Mouse (Mus musculus): ENCODE data around the gene Spesp1. TPM values are rescaled to one million over a fixed set of nuclear protein-coding genes. Genes with fewer than 3 reads are reported as not detected.

The Spesp1 gene
- total and polyA plus RNA-seq, 2 experiments from 2014 or later, result not detected

GRCm38 (mm10) chr9:62295006-62295698 lies 13.1 kb upstream of the Spesp1 start:
- ATAC-seq (ENCODE audit: insufficient read depth, low read depth) (0 out of 2 replicates have a peak, but pooled peaks have one; percentile 39), DNase-seq (ENCODE audit: low spot score) (peak; percentile 78)
- no peaks in the 10 kb centered on the region for H3K9me3 ChIP-seq (replicated peaks; ENCODE audit: control insufficient read depth, low read length)
- no peak overlapping the region for H3K4me2 ChIP-seq (ENCODE audit: low read depth, low read length)
- no peak overlapping the region for H3K4me3 ChIP-seq (ENCODE audit: low read depth, low read length)
- H3K36me3 ChIP-seq (replicated peaks; ENCODE audit: control insufficient read depth, insufficient read depth, low read length), result no peaks in the 10 kb centered on the region
- no peak overlapping the region for H3K27ac ChIP-seq (ENCODE audit: low read depth)
- WGBS, result 24% methylated on average over 7 of the region's 7 CpGs
- peak; percentile 95 for TF ChIP-seq CTCF (IDR thresholded peaks at IDR 0.05; ENCODE audit: low read depth)
- no peak for TF ChIP-seq EP300 (IDR thresholded peaks at IDR 0.05; ENCODE audit: low read depth)
- H3K9ac ChIP-seq (replicated peaks; ENCODE audit: low read depth, low read length), result no peak overlapping the region
- no peaks in the 10 kb centered on the region for H3K27me3 ChIP-seq (ENCODE audit: control insufficient read depth, insufficient read depth, low read length)
- no peaks in the 10 kb centered on the region for H3K4me1 ChIP-seq (ENCODE audit: control insufficient read depth, insufficient read depth)

- H3K9me3 ChIP-seq (replicated peaks; ENCODE audit: control insufficient read depth, low read length), result no peaks in the 10 kb centered on the region
- H3K27ac ChIP-seq (ENCODE audit: low read depth), result no peak overlapping the region
- no peak overlapping the region for H3K9ac ChIP-seq (replicated peaks; ENCODE audit: low read depth, low read length)
- H3K4me1 ChIP-seq (ENCODE audit: control insufficient read depth, insufficient read depth), result no peaks in the 10 kb centered on the region
- H3K36me3 ChIP-seq (replicated peaks; ENCODE audit: control insufficient read depth, insufficient read depth, low read length), result no peaks in the 10 kb centered on the region
- 68% methylated on average over 4 of the region's 4 CpGs for WGBS
- no peak overlapping the region for H3K4me2 ChIP-seq (ENCODE audit: low read depth, low read length)
- H3K27me3 ChIP-seq (ENCODE audit: control insufficient read depth, insufficient read depth, low read length), result no peaks in the 10 kb centered on the region
- DNase-seq (ENCODE audit: low spot score), result no peak
- no peak for ATAC-seq (ENCODE audit: insufficient read depth, low read depth)
- no peak overlapping the region for H3K4me3 ChIP-seq (ENCODE audit: low read depth, low read length)
- TF ChIP-seq CTCF (IDR thresholded peaks at IDR 0.05; ENCODE audit: low read depth) (no peak), EP300 (IDR thresholded peaks at IDR 0.05; ENCODE audit: low read depth) (no peak)
Observed at GRCm38 (mm10) chr9:62287633-62288025, 5.6 kb upstream of the Spesp1 start.

- TF ChIP-seq CTCF (IDR thresholded peaks at IDR 0.05; ENCODE audit: low read depth) (peak; percentile 88), EP300 (IDR thresholded peaks at IDR 0.05; ENCODE audit: low read depth) (no peak)
- Histone ChIP-seq H3K4me1 (ENCODE audit: control insufficient read depth, insufficient read depth) (no peaks in the 10 kb centered on the region), H3K9ac (replicated peaks; ENCODE audit: low read depth, low read length) (no peak overlapping the region), H3K27me3 (ENCODE audit: control insufficient read depth, insufficient read depth, low read length) (no peaks in the 10 kb centered on the region), H3K4me2 (ENCODE audit: low read depth, low read length) (no peak overlapping the region), H3K9me3 (replicated peaks; ENCODE audit: control insufficient read depth, low read length) (no peaks in the 10 kb centered on the region), H3K27ac (ENCODE audit: low read depth) (no peak overlapping the region), H3K4me3 (ENCODE audit: low read depth, low read length) (no peak overlapping the region), H3K36me3 (replicated peaks; ENCODE audit: control insufficient read depth, insufficient read depth, low read length) (no peaks in the 10 kb centered on the region)
- DNase-seq (ENCODE audit: low spot score) (peak; percentile 71), ATAC-seq (ENCODE audit: insufficient read depth, low read depth) (no peak)
- WGBS, result 35% methylated on average over 4 of the region's 4 CpGs
Observed at GRCm38 (mm10) chr9:62286967-62287632, 5.1 kb upstream of the Spesp1 start.

DNA sequence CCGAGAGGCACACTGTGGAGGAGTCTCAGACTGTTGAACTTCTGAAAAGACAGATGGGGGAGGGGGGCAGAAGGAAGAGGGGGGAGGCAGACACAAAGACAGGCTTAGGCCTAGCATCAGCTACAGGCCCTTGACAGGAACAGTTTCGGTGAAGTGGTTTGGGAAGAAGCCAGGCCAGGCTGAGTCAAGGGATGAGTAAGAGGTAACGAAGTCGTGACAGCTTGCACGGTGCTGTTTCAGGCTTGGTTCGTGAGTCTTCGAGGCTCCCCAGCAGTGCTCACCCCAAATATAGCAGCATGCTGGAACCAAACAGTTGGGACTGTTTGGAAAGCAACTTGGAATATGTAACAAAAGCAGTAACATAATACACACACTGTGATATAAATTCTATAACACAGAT lies 2.3 kb upstream of the Spesp1 start:
- 62% methylated on average over 7 of the region's 7 CpGs for WGBS
- ATAC-seq (ENCODE audit: insufficient read depth, low read depth) (no peak), DNase-seq (ENCODE audit: low spot score) (no peak)
- H3K4me2 ChIP-seq (ENCODE audit: low read depth, low read length), result no peak overlapping the region
- no peaks in the 10 kb centered on the region for H3K9me3 ChIP-seq (replicated peaks; ENCODE audit: control insufficient read depth, low read length)
- H3K4me1 ChIP-seq (ENCODE audit: control insufficient read depth, insufficient read depth), result no peaks in the 10 kb centered on the region
- no peak overlapping the region for H3K4me3 ChIP-seq (ENCODE audit: low read depth, low read length)
- no peak overlapping the region for H3K27ac ChIP-seq (ENCODE audit: low read depth)
- H3K36me3 ChIP-seq (replicated peaks; ENCODE audit: control insufficient read depth, insufficient read depth, low read length), result no peaks in the 10 kb centered on the region
- no peak for TF ChIP-seq CTCF (IDR thresholded peaks at IDR 0.05; ENCODE audit: low read depth)
- no peak for TF ChIP-seq EP300 (IDR thresholded peaks at IDR 0.05; ENCODE audit: low read depth)
- H3K9ac ChIP-seq (replicated peaks; ENCODE audit: low read depth, low read length), result no peak overlapping the region
- H3K27me3 ChIP-seq (ENCODE audit: control insufficient read depth, insufficient read depth, low read length), result no peaks in the 10 kb centered on the region

- H3K27ac ChIP-seq (ENCODE audit: low read depth), result no peak overlapping the region
- no peak for ATAC-seq (ENCODE audit: insufficient read depth, low read depth)
- H3K36me3 ChIP-seq (replicated peaks; ENCODE audit: control insufficient read depth, insufficient read depth, low read length), result no peaks in the 10 kb centered on the region
- WGBS, result 63% methylated on average over 4 of the region's 4 CpGs
- DNase-seq (ENCODE audit: low spot score), result no peak
- no peak overlapping the region for H3K4me2 ChIP-seq (ENCODE audit: low read depth, low read length)
- TF ChIP-seq EP300 (IDR thresholded peaks at IDR 0.05; ENCODE audit: low read depth) (no peak), CTCF (IDR thresholded peaks at IDR 0.05; ENCODE audit: low read depth) (no peak)
- H3K9ac ChIP-seq (replicated peaks; ENCODE audit: low read depth, low read length), result no peak overlapping the region
- no peak overlapping the region for H3K4me3 ChIP-seq (ENCODE audit: low read depth, low read length)
- H3K9me3 ChIP-seq (replicated peaks; ENCODE audit: control insufficient read depth, low read length), result no peaks in the 10 kb centered on the region
- H3K4me1 ChIP-seq (ENCODE audit: control insufficient read depth, insufficient read depth), result no peaks in the 10 kb centered on the region
- no peaks in the 10 kb centered on the region for H3K27me3 ChIP-seq (ENCODE audit: control insufficient read depth, insufficient read depth, low read length)
Observed at GRCm38 (mm10) chr9:62276899-62277298, 5.1 kb downstream of the Spesp1 start.
